Mouse (Mus musculus) mouse embryonic stem cell (cell line): Measurements from ENCODE around the gene Veph1.

Experiments
- in situ Hi-C, 2 experiments: fragments of 300-500 bp; cut with MboI; formaldehyde crosslinking; loops; 1 replicate in 1 of 2; 3 replicates in 1 of 2; pipeline ENCODE4 v1.14.3; 2019 to 2020; ENCODE audit warnings: low sequenced_read_pairs in 2 of 2, low pct_unique_long_range_greater_than_20kb in 1 of 2, mixed read lengths in 1 of 2; ENCODE audit not compliant: unreplicated experiment in 1 of 2

Gene Veph1

GRCm38 (mm10) chr3:66296545-66296944, at the start of gene Veph1:
Gene Veph1, minus strand, starts transcription at chr3:66296837.
- in situ Hi-C loops: no loop called here

- in situ Hi-C loops: no loop called here
Observed at GRCm38 (mm10) chr3:66340742-66341141, 44.1 kb upstream of the Veph1 start.

- in situ Hi-C loops: no loop called here
Observed at GRCm38 (mm10) chr3:66332401-66332729, 35.7 kb upstream of the Veph1 start.

GRCm38 (mm10) chr3:66331592-66332400, 35.2 kb upstream of the Veph1 start:
- in situ Hi-C loops: no loop called here

- in situ Hi-C loops: no loop called here
Observed at GRCm38 (mm10) chr3:66330896-66331579, 34.4 kb upstream of the Veph1 start.

- in situ Hi-C loops: no loop called here
Observed at GRCm38 (mm10) chr3:66325962-66326834, 29.6 kb upstream of the Veph1 start.

GRCm38 (mm10) chr3:66325486-66325951, 28.9 kb upstream of the Veph1 start:
- in situ Hi-C loops: no loop called here

- in situ Hi-C loops: no loop called here
Observed at GRCm38 (mm10) chr3:66314793-66315715, 18.4 kb upstream of the Veph1 start.

- in situ Hi-C loops: no loop called here
Observed at GRCm38 (mm10) chr3:66310586-66310985, 13.9 kb upstream of the Veph1 start.

GRCm38 (mm10) chr3:66309531-66309930, 12.9 kb upstream of the Veph1 start:
- in situ Hi-C loops: no loop called here

GRCm38 (mm10) chr3:66295236-66295635, 1.4 kb downstream of the Veph1 start:
- in situ Hi-C loops: no loop called here

- in situ Hi-C loops: no loop called here
Observed at GRCm38 (mm10) chr3:66294729-66295128, 1.9 kb downstream of the Veph1 start.

- in situ Hi-C loops: no loop called here
Observed at GRCm38 (mm10) chr3:66292356-66292946, 4.2 kb downstream of the Veph1 start.

- in situ Hi-C loops: no loop called here
Observed at GRCm38 (mm10) chr3:66263270-66263669, 33.4 kb downstream of the Veph1 start.

- in situ Hi-C loops: no loop called here
Observed at GRCm38 (mm10) chr3:66262319-66262718, 34.3 kb downstream of the Veph1 start.

- in situ Hi-C loops: no loop called here
Observed at GRCm38 (mm10) chr3:66254504-66255105, 42.0 kb downstream of the Veph1 start.

GRCm38 (mm10) chr3:66251842-66252241, 44.8 kb downstream of the Veph1 start:
- in situ Hi-C loops: no loop called here
